Mouse (Mus musculus): ENCODE measurements at regions not wholly inside any gene's neighbourhood (a gene's known extent, or its start where the extent isn't known, plus 50 kb on each side); places are given as distances from the start of the nearest gene placed in this dataset.

DNA sequence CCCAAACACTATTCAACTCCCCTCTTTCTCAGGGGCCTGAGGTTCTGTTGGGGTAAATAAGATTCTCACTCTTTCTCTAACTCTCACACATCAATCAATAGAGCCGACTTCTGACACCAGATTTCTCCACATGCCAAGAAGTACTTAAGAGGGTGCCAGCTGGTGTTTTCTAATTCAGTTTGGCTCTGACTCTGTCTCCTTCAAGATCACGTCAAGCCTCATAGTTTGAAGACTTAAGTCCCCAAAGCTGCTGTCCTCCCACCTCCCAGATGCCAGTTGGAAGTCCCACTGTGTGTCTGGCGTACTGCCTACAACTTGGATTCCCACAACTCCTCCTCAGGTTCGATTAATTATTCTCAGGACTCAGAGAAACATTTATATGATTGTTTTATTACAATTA, 54.6 kb upstream of the Abcd3 start:
- TF ChIP-seq POLR2A (IDR thresholded peaks at IDR 0.05; ENCODE audit: control insufficient read depth in 1 of 2, insufficient read depth in 1 of 2, low read depth in 1 of 2, low read length in 2 of 2, poor library complexity in 1 of 2) (no peak), MAX (IDR thresholded peaks at IDR 0.05; ENCODE audit: low read length) (no peak), NELFE (IDR thresholded peaks at IDR 0.05; ENCODE audit: low read depth, low read length) (no peak), CHD1 (IDR thresholded peaks at IDR 0.05; ENCODE audit: low read depth, low read length) (no peak), CTCF (IDR thresholded peaks at IDR 0.05 in 2 of 3, conservative IDR thresholded peaks at IDR 0.05 in 1 of 3; ENCODE audit: control insufficient read depth in 1 of 3, insufficient read depth in 1 of 3, low read depth in 2 of 3, low read length in 3 of 3, poor library complexity in 1 of 3, severe bottlenecking in 1 of 3) (no peak), GABPA (IDR thresholded peaks at IDR 0.05; ENCODE audit: low read depth, low read length) (no peak)
